Mouse (Mus musculus) adrenal gland, postnatal 36 days (tissue): ENCODE data around the gene Lect2. TPM values are rescaled to one million over a fixed set of nuclear protein-coding genes. Genes with fewer than 3 reads are reported as not detected.

Source experiments
- DNase-seq, 2 experiments: peaks; one replicate each; pipeline ENCODE4 v3.0.0; 2021; ENCODE audit warnings: mixed read lengths in 1 of 2
- long read RNA-seq, 2 experiments: library from polyadenylated mRNA; stranded (forward); transcript quantifications; one replicate each; pipeline ENCODE4 v2.0.0; 2021; ENCODE audit warnings: borderline sequencing depth in 2 of 2
- total RNA-seq, 2 experiments: library from RNA; stranded (reverse); gene quantifications; 2 replicates each; pipeline ENCODE4 v1.2.3; 2021

The Lect2 gene
- not detected for total RNA-seq
- long read RNA-seq, experiment 1 = 0 reads
- long read RNA-seq, experiment 2, partial matches to known transcripts = 0 of 2 reads
- long read RNA-seq, experiment 2, other reads (novel, unspliced or antisense) = 0 of 2 reads

DNA sequence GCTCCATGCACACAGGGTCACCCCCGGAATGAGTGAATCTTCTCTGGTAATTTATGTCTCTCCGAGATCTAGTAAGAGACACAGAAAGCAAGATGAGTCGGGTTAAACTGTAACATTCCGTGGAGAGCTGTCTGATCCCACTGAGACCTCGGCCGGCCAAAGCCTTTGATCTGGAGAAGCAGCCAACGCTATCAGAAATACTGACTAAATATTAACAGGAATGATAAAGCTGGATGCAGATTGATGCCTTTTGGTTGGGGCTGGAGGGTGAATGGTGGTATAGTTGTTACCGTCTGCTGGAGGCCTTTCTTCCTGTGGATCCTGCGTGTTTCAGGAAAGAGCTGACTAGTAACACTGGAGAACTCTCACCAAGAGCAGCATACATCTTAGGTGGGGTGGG is at the start of gene Lect2:
TSS of gene Lect2 (minus strand) at position 102 of the 400 bp plus-strand sequence.
- no peak for DNase-seq

GRCm38 (mm10) chr13:56597296-56597695 is 49.0 kb upstream of the Lect2 start:
- no peak for DNase-seq

DNA sequence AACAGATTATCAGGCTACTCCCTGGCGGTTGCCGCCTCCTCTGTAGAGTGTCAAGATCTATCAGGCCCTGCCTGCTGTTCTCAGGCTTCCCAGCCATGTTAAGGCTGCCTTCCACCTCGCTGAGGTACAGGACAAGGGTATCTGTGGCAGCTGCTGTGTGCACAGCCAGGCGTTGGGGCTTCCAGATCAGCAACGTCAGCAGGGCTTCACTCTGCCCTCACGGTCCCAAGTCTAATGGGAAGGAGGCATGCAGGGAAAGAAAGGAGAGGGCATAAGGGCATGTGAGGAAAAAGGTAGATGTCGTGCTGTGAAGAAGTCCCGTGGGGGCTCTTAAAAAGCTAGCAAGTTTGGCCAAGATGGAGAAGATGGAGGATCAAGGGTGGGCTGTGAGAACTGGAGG is 46.9 kb upstream of the Lect2 start:
- DNase-seq = no peak

DNA sequence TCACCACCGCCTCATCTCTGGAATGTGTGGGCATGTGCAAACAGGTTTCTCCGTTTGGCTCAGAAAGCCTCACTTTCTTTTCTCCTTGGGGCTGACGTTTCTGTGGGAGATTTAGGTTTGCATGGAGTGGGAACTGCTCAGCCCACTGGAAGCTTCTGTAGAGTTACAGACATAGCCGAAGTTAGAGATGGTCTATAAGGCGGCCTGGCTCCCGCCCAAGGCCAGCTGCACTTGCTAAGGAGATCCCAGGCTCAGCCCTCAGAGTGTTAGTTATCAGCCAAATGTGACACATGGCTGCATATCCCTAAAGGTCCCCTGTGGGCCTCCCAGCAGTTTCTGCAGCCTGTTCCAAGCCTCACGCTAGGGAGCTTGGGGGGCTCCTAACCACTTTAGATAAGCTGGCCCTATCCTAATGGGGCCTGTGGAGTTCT is 45.7 kb upstream of the Lect2 start:
- no peak for DNase-seq

DNA sequence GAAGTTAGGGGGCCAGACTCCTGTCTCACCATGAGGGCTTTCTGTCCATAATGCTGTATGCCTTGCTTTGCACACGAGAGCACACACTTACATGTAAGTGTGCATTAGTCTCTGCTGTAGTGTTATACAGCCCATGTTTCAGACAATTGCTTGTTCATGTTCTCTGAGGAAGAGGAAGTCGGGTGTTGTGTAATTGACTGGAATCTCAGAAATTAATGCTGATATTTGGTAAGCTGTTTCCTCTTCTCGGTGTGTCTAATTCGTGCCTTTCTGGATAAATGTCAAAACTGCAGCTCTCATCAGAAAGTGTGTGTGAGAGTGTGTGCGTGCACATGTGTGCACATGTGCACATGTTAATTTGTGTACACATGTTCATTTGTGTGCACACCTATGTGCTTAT is 44.9 kb upstream of the Lect2 start:
- no peak for DNase-seq

DNA sequence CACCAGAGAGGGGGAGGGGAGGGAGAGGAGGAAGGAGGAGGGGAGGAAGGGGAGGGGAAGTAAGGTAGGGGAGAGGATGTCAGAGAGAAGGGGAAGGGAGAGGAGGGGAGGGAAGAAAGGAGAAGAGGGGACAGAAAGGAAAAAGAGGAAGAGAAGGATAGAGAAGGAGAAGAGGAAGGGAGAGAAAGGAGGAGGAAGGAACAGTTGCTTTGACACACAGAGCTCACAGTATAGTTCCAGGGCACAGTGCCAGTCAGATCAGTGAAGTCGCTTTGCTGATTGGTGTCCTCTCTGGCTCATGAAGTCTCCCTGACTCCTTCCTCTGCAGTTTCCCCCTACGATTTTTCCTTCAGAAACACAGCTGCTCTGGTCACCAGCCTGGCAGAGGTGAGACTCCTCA is 43.6 kb upstream of the Lect2 start:
- no peak for DNase-seq

DNA sequence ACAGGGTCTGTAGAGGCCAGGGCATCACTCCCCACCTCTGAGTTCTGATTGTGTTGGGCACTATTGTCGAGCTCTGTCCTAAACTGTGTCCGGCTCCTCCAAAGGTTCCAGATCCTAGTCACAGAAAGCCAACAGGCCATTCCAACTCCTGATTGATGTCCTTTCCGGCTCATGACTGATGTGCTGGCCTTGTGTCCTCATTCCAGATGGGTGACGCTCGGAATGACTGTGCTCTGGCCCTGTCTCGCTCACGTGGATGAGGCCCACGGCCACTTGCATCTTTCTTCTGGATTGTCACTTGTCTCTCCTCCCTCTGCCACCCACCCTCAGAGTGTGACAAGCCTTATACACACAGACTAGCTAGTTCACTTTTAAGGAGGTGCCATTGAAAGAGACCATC is 42.9 kb upstream of the Lect2 start:
- DNase-seq = peak; percentile 78 to 85

DNA sequence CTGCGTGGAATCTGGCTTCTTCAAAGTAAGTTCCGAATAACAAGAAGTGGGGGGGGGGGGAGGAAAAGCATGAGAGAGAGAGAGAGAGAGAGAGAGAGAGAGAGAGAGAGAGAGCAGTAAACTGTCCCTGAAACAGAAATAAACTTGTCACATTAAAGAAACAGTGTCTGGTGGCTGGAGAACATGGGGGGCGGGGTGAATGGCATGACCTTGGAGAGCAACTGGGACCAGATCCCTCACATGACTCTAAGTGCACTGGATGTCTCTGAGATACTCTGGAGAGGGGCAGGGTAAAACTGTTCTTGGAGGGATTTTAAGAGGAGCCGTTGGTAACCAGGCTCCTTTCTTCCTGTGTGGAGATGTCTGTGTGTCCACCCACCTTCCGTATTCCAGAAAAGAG is 41.9 kb upstream of the Lect2 start:
- DNase-seq = peak; percentile 57 to 79

GRCm38 (mm10) chr13:56588454-56589117 is 40.3 kb upstream of the Lect2 start:
- DNase-seq = peak; percentile 77 to 78

DNA sequence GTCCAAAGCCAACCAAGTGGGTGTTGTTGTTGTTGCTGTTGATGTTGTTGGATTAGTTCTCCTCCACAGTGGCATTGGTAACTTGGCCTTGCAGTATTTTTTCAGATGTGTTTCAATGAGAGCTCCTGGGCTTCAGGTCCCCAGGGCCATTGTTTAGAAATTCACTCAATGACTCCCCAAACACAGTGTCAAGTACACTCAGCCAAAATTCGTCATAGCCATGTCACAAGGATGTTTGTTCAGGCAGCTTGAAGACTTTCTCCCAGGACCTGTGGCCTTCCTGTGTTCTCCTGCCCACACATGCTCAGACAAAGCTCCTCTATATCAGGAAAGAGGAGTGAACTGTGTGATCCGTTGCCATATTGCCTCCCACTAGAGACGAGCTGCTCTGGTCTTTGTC is 37.7 kb upstream of the Lect2 start:
- no peak for DNase-seq

- DNase-seq = no peak
Observed at GRCm38 (mm10) chr13:56582720-56583119, 34.4 kb upstream of the Lect2 start.

- DNase-seq = peak in 1 of 2 experiments; percentile 47
Observed at GRCm38 (mm10) chr13:56581961-56582434, 33.7 kb upstream of the Lect2 start.

- DNase-seq = no peak
Observed at GRCm38 (mm10) chr13:56581512-56581911, 33.2 kb upstream of the Lect2 start.

- DNase-seq = no peak
Observed at GRCm38 (mm10) chr13:56580450-56580849, 32.1 kb upstream of the Lect2 start.

DNA sequence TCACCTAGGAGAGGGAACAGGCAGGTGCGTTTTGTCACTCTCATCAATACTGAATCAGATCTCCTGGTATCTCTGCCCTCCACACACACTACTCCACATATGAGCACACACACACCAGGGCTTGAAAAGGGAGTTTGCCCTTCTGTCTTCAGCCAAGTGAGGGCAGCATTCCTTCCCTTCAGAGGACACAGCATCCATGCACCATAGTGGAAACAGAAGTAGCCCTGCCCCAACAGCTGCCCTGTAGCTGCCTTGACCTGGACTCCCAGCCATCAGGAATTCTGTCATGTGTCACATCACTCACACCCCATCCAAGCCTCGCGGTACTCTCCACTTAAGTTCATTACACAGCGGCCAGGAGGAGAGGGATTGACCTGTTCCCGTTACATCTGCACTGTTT is 29.8 kb upstream of the Lect2 start:
- peak; percentile 44 to 45 for DNase-seq

DNA sequence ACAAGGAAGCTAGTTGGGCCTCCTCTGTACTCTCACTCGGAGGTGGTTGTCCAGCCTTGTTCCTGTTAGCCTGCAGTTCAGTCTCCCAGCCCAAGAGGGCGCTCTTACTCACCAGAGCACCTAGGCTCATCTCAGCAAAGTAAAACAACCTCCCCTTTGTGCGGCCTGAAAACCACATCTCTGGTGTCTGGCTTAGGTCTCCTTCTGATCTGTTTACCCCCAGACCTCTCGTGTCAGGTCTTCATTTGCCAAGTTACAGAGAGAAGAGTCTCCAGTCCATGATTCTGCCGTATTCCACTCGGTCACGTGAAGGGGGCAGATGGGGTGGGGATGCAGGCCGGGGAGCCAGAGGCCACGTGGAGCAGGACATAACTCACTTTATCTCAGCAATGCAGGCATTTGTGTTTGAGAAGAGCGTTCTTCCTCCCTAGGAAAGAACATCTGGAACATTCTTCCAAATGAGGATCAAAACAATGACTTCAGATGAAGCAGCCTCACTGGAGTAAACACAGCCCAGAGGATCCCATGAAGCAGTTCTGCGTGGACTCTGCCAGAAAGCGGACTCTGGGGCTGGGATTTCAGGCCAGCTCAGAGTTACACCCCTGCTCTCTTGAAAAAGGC is 27.5 kb upstream of the Lect2 start:
- peak; percentile 80 to 85 for DNase-seq

GRCm38 (mm10) chr13:56575074-56575473 is 26.8 kb upstream of the Lect2 start:
- DNase-seq = no peak

- DNase-seq = no peak
Observed at GRCm38 (mm10) chr13:56571645-56572044, 23.3 kb upstream of the Lect2 start.

- no peak for DNase-seq
Observed at GRCm38 (mm10) chr13:56566336-56566735, 18.0 kb upstream of the Lect2 start.

GRCm38 (mm10) chr13:56563075-56563474 is 14.8 kb upstream of the Lect2 start:
- DNase-seq = peak; percentile 61 to 69

GRCm38 (mm10) chr13:56561129-56561528 is 12.8 kb upstream of the Lect2 start:
- no peak for DNase-seq

DNA sequence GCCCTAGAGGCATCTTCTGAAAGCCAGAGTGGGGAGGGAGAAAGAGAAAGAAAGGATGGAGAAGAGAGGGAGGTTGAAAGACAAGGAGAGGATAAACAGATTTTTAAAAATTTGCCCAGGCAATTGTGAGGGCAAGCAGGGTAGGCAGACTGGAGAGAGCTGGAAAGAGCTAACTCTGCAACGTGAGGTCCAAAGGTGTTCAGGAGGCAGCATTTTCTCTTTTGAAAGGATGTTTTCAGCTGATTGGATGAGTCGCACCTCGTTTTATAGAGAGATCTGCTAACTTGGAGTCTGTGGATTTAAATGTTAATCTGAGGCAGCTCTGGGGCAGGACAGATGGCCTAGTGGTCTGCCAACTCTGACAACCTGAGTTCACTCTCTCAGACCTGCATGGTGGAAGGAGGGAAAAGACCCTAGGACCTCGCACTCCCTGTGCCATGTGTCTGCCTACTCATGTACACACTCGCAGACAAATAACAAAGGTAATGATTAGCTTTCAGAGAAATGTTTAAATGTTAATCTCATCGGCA is 11.6 kb upstream of the Lect2 start:
- no peak for DNase-seq

GRCm38 (mm10) chr13:56558811-56559210 is 10.5 kb upstream of the Lect2 start:
- DNase-seq = no peak
